Mouse (Mus musculus): ENCODE measurements around the gene Ak8. TPM values are rescaled to one million over a fixed set of nuclear protein-coding genes. Genes with fewer than 3 reads are reported as not detected.

Ak8 gene
- total and polyA plus RNA-seq, 2 experiments from 2014 or later: 1.6 to 3.3 TPM

DNA sequence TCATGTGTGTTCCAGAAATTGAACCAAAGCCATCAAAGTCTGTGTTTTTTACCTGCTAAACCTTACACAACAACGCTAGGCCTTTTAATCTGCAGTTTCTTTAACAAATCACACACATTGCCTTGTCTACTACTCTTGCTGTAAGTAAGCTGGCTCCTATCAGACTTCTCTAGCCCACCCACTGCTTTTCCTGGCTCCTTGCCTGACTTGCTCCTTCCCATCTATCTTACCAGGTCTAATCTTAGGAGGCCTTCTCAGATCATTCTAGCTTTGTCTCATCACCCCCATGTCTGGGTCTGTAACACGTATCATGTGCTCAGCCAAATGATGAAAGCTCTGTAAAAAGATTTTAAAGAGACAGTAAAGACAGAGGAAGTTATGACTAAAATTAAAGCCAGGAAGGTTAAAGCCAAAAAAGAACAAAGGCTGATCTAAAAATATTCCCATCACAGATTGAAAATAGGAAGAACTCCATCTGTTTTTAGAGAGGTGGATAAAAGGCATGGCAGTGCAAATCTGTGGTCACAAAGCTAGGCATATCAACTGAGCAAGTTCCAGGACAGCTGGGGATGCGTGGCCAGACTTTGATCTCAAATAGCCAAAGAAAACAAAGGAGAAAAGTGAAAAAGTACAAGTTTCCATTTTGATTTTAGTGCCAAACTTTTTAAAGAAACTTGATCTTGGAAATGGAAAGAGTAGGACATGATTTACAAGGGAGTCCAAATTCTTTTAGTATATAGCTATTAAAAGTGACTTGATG lies 136.4 kb downstream of the Ak8 start:
- WGBS: 54% methylated on average over 3 of the region's 3 CpGs
- ATAC-seq: no peak
- Histone ChIP-seq H3K36me3 (ENCODE audit: insufficient read depth, low read length) (peaks cover 22% of the 10 kb centered on the region), H3K4me2 (ENCODE audit: low read depth, low read length) (no peak overlapping the region), H3K27me3 (ENCODE audit: insufficient read depth, low read length) (no peaks in the 10 kb centered on the region), H3K9me3 (ENCODE audit: low read length) (no peaks in the 10 kb centered on the region), H3K4me3 (ENCODE audit: low read length) (no peak overlapping the region), H3K4me1 (ENCODE audit: insufficient read depth, low read length) (peaks cover 14% of the 10 kb centered on the region), H3K9ac (replicated peaks; ENCODE audit: low read length) (no peak overlapping the region), H3K27ac (no peak overlapping the region)
- peak; percentile 28 for DNase-seq (ENCODE audit: low spot score)
- no peak for TF ChIP-seq CTCF (IDR thresholded peaks at IDR 0.05; ENCODE audit: low read depth)

DNA sequence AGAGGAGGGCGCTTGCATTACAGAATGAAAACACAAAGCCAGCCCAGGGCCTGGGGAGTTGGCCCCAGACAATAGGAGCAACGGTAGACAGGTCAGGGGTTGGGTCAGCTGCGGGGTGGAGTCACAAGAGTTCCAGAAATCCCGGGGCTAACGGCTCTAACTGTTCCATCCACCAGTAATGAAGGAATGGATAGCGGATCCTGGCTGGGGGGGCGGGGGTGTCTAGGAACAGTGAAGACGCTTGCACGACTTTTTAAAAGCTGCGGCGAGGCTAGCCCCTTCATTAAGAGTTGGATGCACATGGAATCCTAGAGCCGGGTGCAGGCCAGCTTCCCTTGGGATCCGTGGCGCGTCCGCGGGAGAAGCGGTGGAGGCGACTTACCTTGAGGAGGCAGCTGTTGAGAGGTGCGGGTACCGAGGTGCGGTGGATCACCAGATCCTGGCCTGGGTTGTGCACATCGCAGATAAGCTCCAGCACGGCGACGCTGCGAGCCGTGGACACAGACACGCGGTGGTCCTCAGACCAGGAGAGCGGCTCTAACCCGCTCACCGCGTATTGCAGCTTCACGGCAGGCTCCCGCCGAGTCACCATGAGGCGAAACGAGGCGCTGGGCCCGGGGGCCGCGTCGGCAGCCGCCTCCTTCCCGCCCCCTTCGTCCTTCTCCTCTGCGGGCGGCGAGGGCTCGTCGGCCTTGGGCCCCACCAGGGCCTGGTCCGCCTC lies 139.7 kb downstream of the Ak8 start:
- no peak for TF ChIP-seq CTCF (IDR thresholded peaks at IDR 0.05; ENCODE audit: low read depth)
- Histone ChIP-seq H3K4me1 (ENCODE audit: insufficient read depth, low read length) (peaks cover 20% of the 10 kb centered on the region), H3K27ac (peak overlapping the region; percentile 89), H3K9me3 (ENCODE audit: low read length) (no peaks in the 10 kb centered on the region), H3K4me3 (ENCODE audit: low read length) (peak overlapping the region; percentile 99), H3K27me3 (ENCODE audit: insufficient read depth, low read length) (no peaks in the 10 kb centered on the region), H3K4me2 (ENCODE audit: low read depth, low read length) (peak overlapping the region; percentile 97), H3K36me3 (ENCODE audit: insufficient read depth, low read length) (peaks cover 4% of the 10 kb centered on the region), H3K9ac (replicated peaks; ENCODE audit: low read length) (peak overlapping the region; percentile 92)
- under 1% methylated on average over 48 of the region's 53 CpGs for WGBS
- no peak for DNase-seq (ENCODE audit: low spot score)
- ATAC-seq: no peak; the same call in none of the 2 replicates

DNA sequence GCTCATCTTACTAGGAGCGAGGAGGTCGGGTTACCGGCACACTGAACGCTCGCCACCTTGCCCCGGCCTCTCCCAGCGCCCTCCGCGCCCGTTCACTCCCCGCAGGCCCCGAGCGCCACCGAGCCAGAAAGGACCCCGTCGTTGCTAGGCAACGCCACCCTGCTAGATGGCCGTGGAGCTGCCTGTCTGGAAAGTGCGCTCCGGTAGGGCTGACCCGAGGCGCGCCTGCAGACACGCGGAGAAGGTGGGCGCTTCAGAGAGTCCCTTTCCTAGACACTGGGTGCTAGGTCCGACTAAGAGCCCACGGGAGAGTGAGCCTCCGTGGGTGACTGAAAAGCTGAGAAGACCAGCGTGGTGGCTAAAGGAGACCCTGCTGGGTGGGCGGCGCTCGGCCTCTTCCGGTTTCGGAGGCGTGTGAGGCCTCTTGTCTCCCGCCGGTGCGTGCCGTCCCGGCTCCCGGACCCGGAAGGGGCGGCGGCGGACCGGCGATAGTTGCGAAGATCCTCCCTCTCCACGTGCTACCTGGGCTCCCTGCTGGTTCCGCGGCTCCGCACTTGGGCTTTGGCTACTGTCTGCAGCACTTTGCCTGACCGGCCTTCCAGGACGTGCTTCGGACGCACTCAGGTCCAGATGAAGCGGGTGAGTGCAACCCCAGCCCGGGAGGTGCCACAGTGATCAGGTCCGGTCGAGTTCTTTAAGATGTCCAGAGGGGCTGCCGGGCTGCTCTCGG lies 140.4 kb downstream of the Ak8 start, which contains the start of the genes Gtf3c4 and Ddx31:
Gene Gtf3c4 (minus strand): TSS at position 139 of the 730 bp plus-strand sequence.
Gene Ddx31 (plus strand): TSS at position 185 of the 730 bp plus-strand sequence.
- Histone ChIP-seq H3K9me3 (ENCODE audit: low read length) (no peaks in the 10 kb centered on the region), H3K27ac (peak within 1 kb of the TSS; percentile 89), H3K4me1 (ENCODE audit: insufficient read depth, low read length) (peaks cover 20% of the 10 kb centered on the region), H3K4me3 (ENCODE audit: low read length) (peak within 1 kb of the TSS; percentile 99), H3K4me2 (ENCODE audit: low read depth, low read length) (peak within 1 kb of the TSS; percentile 97), H3K9ac (replicated peaks; ENCODE audit: low read length) (peak within 1 kb of the TSS; percentile 92), H3K36me3 (ENCODE audit: insufficient read depth, low read length) (0 out of 2 replicates have a peak, but pooled peaks cover 5% of the 10 kb centered on the region), H3K27me3 (ENCODE audit: insufficient read depth, low read length) (no peaks in the 10 kb centered on the region)
- TF ChIP-seq CTCF (IDR thresholded peaks at IDR 0.05; ENCODE audit: low read depth): no peak
- peak; percentile 97 for DNase-seq (ENCODE audit: low spot score)
- under 1% methylated on average over 63 of the region's 63 CpGs for WGBS
- peak; percentile 97 for ATAC-seq

DNA sequence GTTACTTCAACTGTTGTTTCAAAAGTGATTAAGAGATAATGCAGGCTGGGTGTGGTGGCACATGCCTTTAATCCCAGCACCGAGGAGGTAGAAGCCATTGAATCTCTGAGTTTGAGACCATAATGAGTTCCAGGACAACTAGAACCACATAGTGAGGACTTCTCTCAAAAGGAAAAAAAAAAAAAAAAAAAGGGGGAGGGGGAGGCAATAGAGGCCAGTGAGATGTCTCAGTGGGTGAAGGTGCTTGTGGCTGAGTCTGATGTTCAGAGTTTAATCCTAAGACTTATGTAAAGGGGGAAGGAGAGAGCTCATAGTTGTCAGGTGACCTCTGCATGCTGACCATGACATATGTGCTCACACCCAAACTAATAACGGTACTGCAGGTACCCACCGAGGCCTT lies 142.1 kb downstream of the Ak8 start:
- 77% methylated on average over 3 of the region's 3 CpGs for WGBS

DNA sequence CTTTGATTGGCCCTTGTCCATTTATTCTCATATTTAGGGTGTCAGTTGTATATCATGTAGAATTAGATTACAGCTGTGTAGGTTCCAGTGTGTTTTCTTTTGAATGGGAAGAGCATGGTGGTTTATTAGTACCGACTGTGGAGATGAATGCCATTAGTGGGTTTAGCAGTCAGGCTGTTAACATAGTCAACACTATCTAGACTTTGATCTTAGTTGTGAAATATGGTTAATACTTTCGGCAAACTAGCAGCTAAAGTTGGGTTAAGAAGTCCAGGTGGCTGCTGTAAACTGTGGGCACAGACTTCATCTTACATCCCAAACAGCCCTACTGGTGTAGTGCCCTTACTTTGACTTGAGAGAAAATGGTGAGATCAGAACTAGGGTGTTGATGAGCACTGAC lies 148.9 kb downstream of the Ak8 start:
- no peak overlapping the region for H3K4me3 ChIP-seq (ENCODE audit: low read length)
- no peaks in the 10 kb centered on the region for H3K4me1 ChIP-seq (ENCODE audit: insufficient read depth, low read length)
- DNase-seq (ENCODE audit: low spot score) (no peak), ATAC-seq (no peak)
- no peak for TF ChIP-seq CTCF (IDR thresholded peaks at IDR 0.05; ENCODE audit: low read depth)
- H3K9ac ChIP-seq (replicated peaks; ENCODE audit: low read length): no peak overlapping the region
- no peak overlapping the region for H3K4me2 ChIP-seq (ENCODE audit: low read depth, low read length)
- WGBS: 97% methylated on average over 2 of the region's 2 CpGs
- peaks cover 47% of the 10 kb centered on the region for H3K36me3 ChIP-seq (ENCODE audit: insufficient read depth, low read length)
- H3K9me3 ChIP-seq (ENCODE audit: low read length): no peaks in the 10 kb centered on the region
- H3K27ac ChIP-seq: no peak overlapping the region
- no peaks in the 10 kb centered on the region for H3K27me3 ChIP-seq (ENCODE audit: insufficient read depth, low read length)

More for the DNA sequence above, 142.1 kb downstream of the Ak8 start:
- no peak for TF ChIP-seq CTCF (IDR thresholded peaks at IDR 0.05; ENCODE audit: low read depth)
- H3K4me2 ChIP-seq (ENCODE audit: low read depth, low read length): peak overlapping the region; percentile 97
- H3K27me3 ChIP-seq (ENCODE audit: insufficient read depth, low read length): no peaks in the 10 kb centered on the region
- no peaks in the 10 kb centered on the region for H3K9me3 ChIP-seq (ENCODE audit: low read length)
- H3K4me3 ChIP-seq (ENCODE audit: low read length): no peak overlapping the region
- no peak for ATAC-seq
- no peak for DNase-seq (ENCODE audit: low spot score)
- peaks cover 17% of the 10 kb centered on the region for H3K4me1 ChIP-seq (ENCODE audit: insufficient read depth, low read length)
- no peak overlapping the region for H3K27ac ChIP-seq
- no peak overlapping the region for H3K9ac ChIP-seq (replicated peaks; ENCODE audit: low read length)
- H3K36me3 ChIP-seq (ENCODE audit: insufficient read depth, low read length): peaks cover 15% of the 10 kb centered on the region

DNA sequence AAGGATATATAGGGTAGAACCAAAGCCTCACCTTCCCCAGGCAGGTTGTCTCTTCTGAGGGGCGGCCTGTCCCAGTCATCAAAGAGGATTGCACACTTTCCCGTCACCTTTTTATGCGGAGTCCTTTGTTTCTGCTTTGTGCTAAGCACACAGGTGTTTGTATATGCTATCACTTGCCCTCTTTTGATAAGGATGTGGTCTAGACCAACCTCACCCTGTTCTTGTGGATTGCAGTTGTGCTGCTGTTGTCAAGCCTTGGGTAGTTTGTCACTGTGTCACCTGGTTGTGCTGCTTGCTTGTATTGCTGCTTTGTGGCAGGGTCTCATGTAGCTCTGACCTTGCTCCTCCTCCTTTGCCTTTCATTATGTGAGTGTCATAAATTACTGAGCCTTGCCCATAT lies 152.6 kb downstream of the Ak8 start:
- ATAC-seq (no peak), DNase-seq (ENCODE audit: low spot score) (no peak)
- H3K27me3 ChIP-seq (ENCODE audit: insufficient read depth, low read length): no peaks in the 10 kb centered on the region
- no peak overlapping the region for H3K9ac ChIP-seq (replicated peaks; ENCODE audit: low read length)
- no peak overlapping the region for H3K4me3 ChIP-seq (ENCODE audit: low read length)
- no peak overlapping the region for H3K4me2 ChIP-seq (ENCODE audit: low read depth, low read length)
- peaks cover 27% of the 10 kb centered on the region for H3K36me3 ChIP-seq (ENCODE audit: insufficient read depth, low read length)
- H3K27ac ChIP-seq: no peak overlapping the region
- H3K4me1 ChIP-seq (ENCODE audit: insufficient read depth, low read length): no peaks in the 10 kb centered on the region
- no peaks in the 10 kb centered on the region for H3K9me3 ChIP-seq (ENCODE audit: low read length)
- TF ChIP-seq CTCF (IDR thresholded peaks at IDR 0.05; ENCODE audit: low read depth): no peak
- 93% methylated on average over 3 of the region's 3 CpGs for WGBS
